Mouse (Mus musculus) testis, adult 2 months (tissue): Measurements from ENCODE around the gene Spib. TPM values are rescaled to one million over a fixed set of nuclear protein-coding genes. Genes with fewer than 3 reads are reported as not detected.
A peak's percentile ranks its signal among the peaks of the same experiment; 100 is the strongest.

Source experiments
- H3K27ac ChIP-seq: fragments of 200-500 bp; 2 replicates; pipeline ENCODE4 v1.5.1; 2012; ENCODE audit warnings: low read depth, low read length; ENCODE audit not compliant: control insufficient read depth, insufficient read depth
- H3K27me3 ChIP-seq: fragments of 200-500 bp; 2 replicates; pipeline ENCODE4 v1.6.1; 2012; ENCODE audit warnings: mild to moderate bottlenecking, low read length, moderate library complexity; ENCODE audit not compliant: control insufficient read depth, insufficient read depth
- H3K36me3 ChIP-seq: fragments of 200-500 bp; 2 replicates; pipeline ENCODE4 v1.6.1; 2012; ENCODE audit warnings: mild to moderate bottlenecking, low read length; ENCODE audit not compliant: control insufficient read depth, insufficient read depth
- H3K4me1 ChIP-seq: fragments of 200-500 bp; 2 replicates; pipeline ENCODE4 v1.6.1; 2012; ENCODE audit warnings: low read length; ENCODE audit not compliant: control insufficient read depth, insufficient read depth
- H3K4me3 ChIP-seq: fragments of 200-500 bp; 2 replicates; pipeline ENCODE4 v1.5.1; 2012; ENCODE audit warnings: low read depth, mild to moderate bottlenecking, low read length, moderate library complexity, mixed read lengths; ENCODE audit not compliant: control insufficient read depth
- CTCF ChIP-seq: fragments of 200-500 bp; IDR thresholded peaks from 2 replicates; pipeline ENCODE4 v1.5.1; 2012; ENCODE audit warnings: low read depth, mild to moderate bottlenecking, inconsistent platforms, low read length, moderate library complexity; ENCODE audit not compliant: control insufficient read depth, insufficient read depth, insufficient replicate concordance
- POLR2A ChIP-seq: fragments of 200-500 bp; IDR thresholded peaks from 2 replicates; pipeline ENCODE4 v1.6.1; 2012; ENCODE audit warnings: low read depth, mild to moderate bottlenecking, inconsistent platforms, low read length, moderate library complexity; ENCODE audit not compliant: control insufficient read depth
- polyA plus RNA-seq: library from polyadenylated mRNA; depleted of rRNA; stranded (reverse); fragments of >200 nt; gene quantifications from 2 replicates; pipeline ENCODE4 v1.2.3, GENCODE M21; 2012

Spib gene
- polyA plus RNA-seq, 1 experiment = 0.15 TPM

DNA sequence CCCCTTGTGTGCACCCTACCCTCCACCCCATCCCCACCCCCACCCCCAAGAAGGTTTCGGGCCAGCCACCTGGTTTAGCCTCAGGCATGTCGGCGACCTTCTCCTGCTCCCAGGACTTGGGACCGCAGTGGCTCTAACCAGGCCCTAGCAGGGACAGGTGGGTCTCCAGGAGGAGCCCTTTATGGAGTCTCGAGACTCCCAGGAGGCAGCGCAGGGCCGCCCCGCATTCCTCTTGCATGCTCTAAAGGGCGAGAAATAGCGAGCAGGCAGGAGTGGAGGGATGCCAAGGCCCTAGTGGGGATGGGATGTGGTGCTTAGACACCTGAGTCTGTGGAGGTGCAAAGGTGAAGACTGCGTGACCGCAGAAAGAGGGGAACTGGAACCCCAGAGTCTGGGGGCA lies 7.4 kb downstream of the Spib start, which contains the start of gene Mybpc2:
TSS of gene Mybpc2 (minus strand) at position 155 of the 400 bp plus-strand sequence.
- TF ChIP-seq POLR2A (no peak), CTCF (no peak)
- H3K4me1 ChIP-seq = peaks cover 20% of the 10 kb centered on the region
- no peak within 1 kb of the TSS for H3K4me3 ChIP-seq
- no peaks in the 10 kb centered on the region for H3K36me3 ChIP-seq
- H3K27ac ChIP-seq = no peak within 1 kb of the TSS
- H3K27me3 ChIP-seq = no peaks in the 10 kb centered on the region

- Histone ChIP-seq H3K27ac (no peak overlapping the region), H3K36me3 (no peaks in the 10 kb centered on the region), H3K4me1 (peaks cover 20% of the 10 kb centered on the region), H3K27me3 (no peaks in the 10 kb centered on the region), H3K4me3 (no peak overlapping the region)
- no peak for TF ChIP-seq CTCF
- TF ChIP-seq POLR2A = no peak
Measured at GRCm38 (mm10) chr7:44523056-44523455, 8.8 kb downstream of the Spib start.

DNA sequence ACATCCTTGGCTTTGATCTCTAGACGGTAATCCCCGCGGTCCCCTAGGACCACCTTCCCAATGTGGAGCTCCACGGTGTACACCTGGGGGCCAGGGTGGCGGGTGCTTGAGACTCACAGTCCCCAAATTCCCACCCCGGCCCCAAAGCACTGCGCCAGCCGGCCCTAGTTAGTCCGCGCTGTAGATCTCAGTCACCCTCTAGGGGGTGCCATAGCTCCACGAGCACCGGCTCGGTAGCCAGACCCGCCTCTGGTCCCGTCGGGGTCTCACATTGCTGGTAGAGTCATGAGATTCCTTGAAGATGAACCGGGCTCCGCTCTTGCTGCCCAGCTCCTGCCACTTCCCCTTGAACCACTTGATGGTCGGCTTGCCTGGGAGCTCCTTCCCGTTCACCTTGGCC lies 10.2 kb downstream of the Spib start:
- TF ChIP-seq POLR2A (no peak), CTCF (peak; percentile 49; the same call in 1 of the 2 replicates)
- Histone ChIP-seq H3K36me3 (no peaks in the 10 kb centered on the region), H3K27ac (no peak overlapping the region), H3K4me1 (peaks cover 9% of the 10 kb centered on the region), H3K4me3 (no peak overlapping the region), H3K27me3 (no peaks in the 10 kb centered on the region)

GRCm38 (mm10) chr7:44520990-44521389 lies 10.9 kb downstream of the Spib start:
- no peak for TF ChIP-seq CTCF
- TF ChIP-seq POLR2A = no peak
- no peak overlapping the region for H3K27ac ChIP-seq
- no peak overlapping the region for H3K4me3 ChIP-seq
- no peaks in the 10 kb centered on the region for H3K36me3 ChIP-seq
- no peaks in the 10 kb centered on the region for H3K27me3 ChIP-seq
- H3K4me1 ChIP-seq = peaks cover 9% of the 10 kb centered on the region

GRCm38 (mm10) chr7:44519240-44519913 lies 12.5 kb downstream of the Spib start:
- H3K36me3 ChIP-seq = no peaks in the 10 kb centered on the region
- H3K4me3 ChIP-seq = no peak overlapping the region
- H3K27me3 ChIP-seq = no peaks in the 10 kb centered on the region
- TF ChIP-seq POLR2A (no peak), CTCF (peak; percentile 59; the same call in 1 of the 2 replicates)
- no peak overlapping the region for H3K27ac ChIP-seq
- H3K4me1 ChIP-seq = peaks cover 5% of the 10 kb centered on the region; the same call in 1 of the 2 replicates

GRCm38 (mm10) chr7:44507491-44507890 lies 24.4 kb downstream of the Spib start:
- H3K27ac ChIP-seq = no peak overlapping the region

GRCm38 (mm10) chr7:44501563-44502115 lies 30.2 kb downstream of the Spib start:
- peaks cover 13% of the 10 kb centered on the region for H3K4me1 ChIP-seq
- no peaks in the 10 kb centered on the region for H3K27me3 ChIP-seq
- no peak overlapping the region for H3K27ac ChIP-seq
- TF ChIP-seq CTCF (peak; percentile 59; the same call in 1 of the 2 replicates), POLR2A (no peak)
- no peak overlapping the region for H3K4me3 ChIP-seq
- no peaks in the 10 kb centered on the region for H3K36me3 ChIP-seq

More at GRCm38 (mm10) chr7:44507491-44507890, 24.4 kb downstream of the Spib start:
- TF ChIP-seq CTCF = no peak
- no peak for TF ChIP-seq POLR2A
- Histone ChIP-seq H3K4me3 (no peak overlapping the region), H3K36me3 (no peaks in the 10 kb centered on the region), H3K27me3 (no peaks in the 10 kb centered on the region), H3K4me1 (no peaks in the 10 kb centered on the region)
